Comparison of ENCODE assay signal across 8 mouse cellular contexts in genomic region chr10:87058251-87058925, GRCm38 (mm10). TPM values are rescaled to one million over a fixed set of nuclear protein-coding genes. Genes with fewer than 3 reads are reported as not detected.
DNase-seq lines count a peak whose midpoint lies in the region; ATAC-seq lines count a peak whose summit lies in the region.

No protein-coding gene starts in this region.

- DNase-seq in kidney, adult 11 months = no peak
- peak; percentile 61 for DNase-seq in cerebellum, adult 11-12 months
- peak; percentile 81 for DNase-seq in layer of hippocampus, adult 9-11 months
- peak; percentile 46 for DNase-seq in lung, postnatal 10 days
- peak; percentile 76 for DNase-seq in right cerebral cortex, postnatal 25 days
- no peak for DNase-seq in urinary bladder, postnatal 10 days (ENCODE audit: low spot score)

- H3K9me3 ChIP-seq in kidney, embryonic 15.5 days (replicated peaks) = no peaks in the 10 kb centered on the region
- no peaks in the 10 kb centered on the region for H3K9me3 ChIP-seq in forebrain, embryonic 16.5 days (ENCODE audit: control insufficient read depth, low read length)

- peaks cover 12% of the 10 kb centered on the region for H3K4me1 ChIP-seq in kidney, embryonic 15.5 days
- peaks cover 17% of the 10 kb centered on the region for H3K4me1 ChIP-seq in forebrain, embryonic 16.5 days (replicated peaks; ENCODE audit: control insufficient read depth, insufficient read depth, low read length)

- H3K27me3 ChIP-seq in kidney, embryonic 15.5 days = peaks cover 13% of the 10 kb centered on the region
- no peaks in the 10 kb centered on the region for H3K27me3 ChIP-seq in forebrain, embryonic 16.5 days (replicated peaks; ENCODE audit: control insufficient read depth, insufficient read depth, low read length)

- H3K4me3 ChIP-seq in kidney, embryonic 15.5 days (replicated peaks) = peak overlapping the region; percentile 54
- peak overlapping the region; percentile 58 for H3K4me3 ChIP-seq in forebrain, embryonic 16.5 days (replicated peaks; ENCODE audit: low read length)

- H3K4me2 ChIP-seq in kidney, embryonic 15.5 days = peak overlapping the region; percentile 97
- peak overlapping the region; percentile 86 for H3K4me2 ChIP-seq in forebrain, embryonic 16.5 days (ENCODE audit: low read length)

- H3K27ac ChIP-seq in kidney, embryonic 15.5 days = no peak overlapping the region
- H3K27ac ChIP-seq in forebrain, embryonic 16.5 days (ENCODE audit: low read length) = peak overlapping the region; percentile 77

- peak; percentile 90 for ATAC-seq in kidney, embryonic 15.5 days (replicated peaks; ENCODE audit: low FRiP score)
- ATAC-seq in forebrain, embryonic 16.5 days = peak; percentile 96

- peak overlapping the region; percentile 31; the same call in 1 of the 2 replicates for H3K9ac ChIP-seq in kidney, embryonic 15.5 days
- peak overlapping the region; percentile 71 for H3K9ac ChIP-seq in forebrain, embryonic 16.5 days (replicated peaks; ENCODE audit: low read depth, low read length)

- H3K36me3 ChIP-seq in kidney, embryonic 15.5 days = no peaks in the 10 kb centered on the region
- H3K36me3 ChIP-seq in forebrain, embryonic 16.5 days (ENCODE audit: control insufficient read depth, insufficient read depth) = no peaks in the 10 kb centered on the region

- WGBS in kidney, embryonic 15.5 days = under 1% methylated on average over 34 of the region's 34 CpGs
- 0% methylated on average over 32 of the region's 34 CpGs for WGBS in forebrain, embryonic 16.5 days

RNA-seq across cellular contexts. Expression of gene 1700113H08Rik, which starts 0.5 kb away (rescaled TPM):
- polyA plus RNA-seq in kidney, embryonic 15.5 days (2015; fragmentation: Nextera tagmentation; extraction: Ambion mirVana) = not detected in 2 replicates
- not detected in 2 replicates for polyA plus RNA-seq in forebrain, embryonic 16.5 days (2015; fragmentation: Nextera tagmentation; extraction: Ambion mirVana)

RNA-seq across cellular contexts. Expression of gene Stab2, which starts 50.6 kb away (rescaled TPM):
- polyA plus RNA-seq in kidney, embryonic 15.5 days (2015; fragmentation: Nextera tagmentation; extraction: Ambion mirVana) = 2.2 and 2.6 TPM in 2 replicates
- 0.06 and 0.15 TPM in 2 replicates for polyA plus RNA-seq in forebrain, embryonic 16.5 days (2015; fragmentation: Nextera tagmentation; extraction: Ambion mirVana)

Comparison
In these comparisons a context has a peak if more than half of its experiments do, and no peak if none do; other contexts are left out.
1. DNase-seq: peak in cerebellum, adult 11-12 months (single experiment), layer of hippocampus, adult 9-11 months (single experiment), lung, postnatal 10 days (single experiment) and right cerebral cortex, postnatal 25 days (single experiment); none in kidney, adult 11 months (single experiment) and urinary bladder, postnatal 10 days (single experiment).